Mouse (Mus musculus) heart, embryonic 12.5 days (tissue): ENCODE measurements at regions not wholly inside any gene's neighbourhood (a gene's known extent, or its start where the extent isn't known, plus 50 kb on each side); places are given as distances from the start of the nearest gene placed in this dataset.
A peak's percentile ranks its signal among the peaks of the same experiment; 100 is the strongest.

Experiments
- ATAC-seq: fragments of 200-750 bp; cut with Nextera tagmentation; 2 replicates; pipeline ENCODE4 v1.8.0; 2017; ENCODE audit warnings: moderate TSS enrichment, moderate library complexity; ENCODE audit not compliant: insufficient number of reproducible peaks, low FRiP score
- H3K27ac ChIP-seq: fragments of 300-500 bp; sonication (generic); 2 replicates; pipeline ENCODE4 v1.5.1; 2016; ENCODE audit warnings: mild to moderate bottlenecking, moderate library complexity; ENCODE audit not compliant: poor library complexity, severe bottlenecking
- H3K27me3 ChIP-seq: fragments of 300-500 bp; sonication (generic); replicated peaks from 2 replicates; pipeline ENCODE4 v1.6.1; 2016; ENCODE audit warnings: mild to moderate bottlenecking, moderate library complexity
- H3K36me3 ChIP-seq: fragments of 300-500 bp; sonication (generic); 2 replicates; pipeline ENCODE4 v1.6.1; 2016; ENCODE audit warnings: mild to moderate bottlenecking, moderate library complexity
- H3K4me1 ChIP-seq: fragments of 300-500 bp; sonication (generic); replicated peaks from 2 replicates; pipeline ENCODE4 v1.6.1; 2016; ENCODE audit warnings: mild to moderate bottlenecking
- H3K4me2 ChIP-seq: fragments of 300-500 bp; sonication (generic); 2 replicates; pipeline ENCODE4 v1.6.1; 2016; ENCODE audit warnings: mild to moderate bottlenecking, moderate library complexity
- H3K4me3 ChIP-seq: fragments of 300-500 bp; sonication (generic); 2 replicates; pipeline ENCODE4 v1.5.1; 2016; ENCODE audit warnings: mild to moderate bottlenecking
- H3K9ac ChIP-seq: fragments of 300-500 bp; sonication (generic); 2 replicates; pipeline ENCODE4 v1.6.1; 2016; ENCODE audit warnings: mild to moderate bottlenecking, moderate library complexity
- H3K9me3 ChIP-seq: fragments of 300-500 bp; sonication (generic); replicated peaks from 2 replicates; pipeline ENCODE4 v1.6.1; 2016; ENCODE audit warnings: mild to moderate bottlenecking, moderate library complexity
- WGBS: fragments of 180-500 bp; shearing (Covaris S2); methylation state at CpG from one replicate; pipeline ENCODE4 v1.1.7; 2016; 5-methylcytosine and 5-hydroxymethylcytosine counted together

DNA sequence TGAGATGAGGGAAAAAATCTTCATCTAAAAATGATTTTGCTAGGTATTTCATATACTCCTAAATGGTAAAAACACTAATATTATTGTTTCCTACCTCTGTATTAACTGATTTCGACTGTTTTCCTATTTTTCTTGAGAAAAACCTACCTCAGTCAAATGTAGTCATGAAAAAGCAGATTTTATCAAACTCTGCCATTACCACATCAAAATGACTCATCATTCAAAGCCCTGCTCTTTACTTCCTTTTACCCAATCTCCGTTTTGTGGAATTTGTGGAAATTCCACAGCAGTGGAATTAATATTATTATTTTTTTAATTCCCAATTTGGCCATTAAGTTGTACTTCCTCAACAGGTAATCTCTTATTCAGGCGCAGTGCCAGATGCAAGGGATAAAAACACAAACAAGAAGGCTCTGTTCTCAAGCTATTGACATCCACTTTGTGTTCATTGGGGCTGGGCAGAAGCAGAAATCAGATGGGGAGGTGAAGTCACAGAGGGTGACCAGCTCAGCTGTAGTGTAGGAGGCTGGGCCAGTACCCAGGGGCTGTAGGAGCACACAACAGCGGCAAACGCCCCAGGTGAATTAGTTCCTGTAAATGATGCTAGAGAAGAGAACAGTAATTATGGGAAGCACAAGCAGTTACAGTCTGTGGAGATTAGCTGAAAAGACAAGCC lies 138.2 kb upstream of the Mocs2 start:
- no peaks in the 10 kb centered on the region for H3K27me3 ChIP-seq
- no peak for ATAC-seq
- H3K9ac ChIP-seq: no peak overlapping the region
- H3K4me3 ChIP-seq: no peak overlapping the region
- H3K4me1 ChIP-seq: 0 out of 2 replicates have a peak, but pooled peaks cover 7% of the 10 kb centered on the region
- WGBS: 63% methylated on average over 5 of the region's 5 CpGs
- no peak overlapping the region for H3K4me2 ChIP-seq
- no peak overlapping the region for H3K27ac ChIP-seq
- no peaks in the 10 kb centered on the region for H3K36me3 ChIP-seq
- no peaks in the 10 kb centered on the region for H3K9me3 ChIP-seq

DNA sequence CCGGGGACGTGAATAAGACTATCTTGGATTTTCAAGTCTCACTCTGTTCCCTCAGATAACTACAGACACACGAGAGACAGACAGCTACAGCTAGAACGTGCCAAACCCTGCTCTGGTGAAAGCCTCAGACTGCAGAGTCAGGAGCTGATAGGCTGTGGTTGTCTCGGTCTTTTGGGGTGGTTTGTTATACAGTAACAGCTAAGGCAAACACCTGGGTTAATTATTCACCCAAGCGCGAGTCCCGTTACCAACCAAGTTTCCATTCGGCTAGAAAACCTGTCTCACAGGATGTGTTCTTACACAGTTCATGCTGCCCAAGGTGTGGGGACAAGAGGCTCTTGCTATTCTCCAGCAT lies 137.7 kb upstream of the Mocs2 start:
- H3K27ac ChIP-seq: no peak overlapping the region
- no peak for ATAC-seq

DNA sequence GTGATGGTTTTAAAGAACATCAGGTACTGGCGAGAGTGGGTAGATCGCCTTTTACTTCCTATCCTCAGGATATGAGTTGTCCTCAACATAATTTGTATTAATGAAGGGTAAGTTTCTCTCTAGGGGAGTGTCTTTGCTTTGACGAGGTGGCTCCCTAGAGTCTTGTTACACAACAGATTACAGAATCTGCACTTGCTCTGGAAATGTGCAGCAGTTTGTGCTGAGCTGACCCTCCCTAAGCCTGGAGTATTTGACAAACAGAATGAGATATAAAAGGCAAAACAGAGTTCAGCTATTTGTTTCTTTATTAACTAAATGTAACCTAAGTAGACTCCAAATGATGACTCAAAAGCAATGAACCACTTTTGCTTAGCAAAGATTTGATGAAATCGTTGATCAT lies 136.8 kb upstream of the Mocs2 start:
- no peak overlapping the region for H3K27ac ChIP-seq
- H3K27me3 ChIP-seq: no peaks in the 10 kb centered on the region
- H3K4me2 ChIP-seq: no peak overlapping the region
- H3K4me1 ChIP-seq: 0 out of 2 replicates have a peak, but pooled peaks cover 7% of the 10 kb centered on the region
- H3K9me3 ChIP-seq: no peaks in the 10 kb centered on the region
- no peak overlapping the region for H3K9ac ChIP-seq
- H3K4me3 ChIP-seq: no peak overlapping the region
- H3K36me3 ChIP-seq: no peaks in the 10 kb centered on the region
- 62% methylated on average over 4 of the region's 4 CpGs for WGBS
- no peak for ATAC-seq

More for the DNA sequence above, 137.7 kb upstream of the Mocs2 start:
- Histone ChIP-seq H3K27me3 (no peaks in the 10 kb centered on the region), H3K4me1 (0 out of 2 replicates have a peak, but pooled peaks cover 7% of the 10 kb centered on the region), H3K9me3 (no peaks in the 10 kb centered on the region), H3K36me3 (no peaks in the 10 kb centered on the region), H3K4me3 (no peak overlapping the region), H3K9ac (no peak overlapping the region), H3K4me2 (no peak overlapping the region)
- WGBS: 46% methylated on average over 9 of the region's 9 CpGs

DNA sequence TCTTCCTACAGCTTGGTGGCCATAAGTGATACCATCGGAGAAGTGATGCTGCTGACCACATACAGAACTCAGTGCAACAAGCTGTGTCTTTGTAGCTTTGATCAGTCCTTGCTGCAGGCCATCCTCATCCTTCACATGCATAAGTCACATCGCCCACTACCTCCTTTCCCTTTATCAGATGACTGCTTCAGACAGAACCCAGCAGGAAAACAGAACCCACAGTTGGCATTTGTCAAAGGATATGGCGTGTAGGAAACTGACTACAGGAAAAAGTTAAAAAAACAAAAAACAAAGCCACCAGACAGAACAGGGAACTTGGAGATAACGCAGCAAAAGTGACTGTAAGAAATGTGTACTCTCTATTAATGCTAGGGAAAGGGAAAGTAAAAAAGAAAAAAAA lies 136.1 kb upstream of the Mocs2 start:
- H3K9ac ChIP-seq: no peak overlapping the region
- H3K4me2 ChIP-seq: no peak overlapping the region
- H3K27ac ChIP-seq: peak overlapping the region; percentile 52; the same call in 1 of the 2 replicates
- no peak overlapping the region for H3K4me3 ChIP-seq
- no peaks in the 10 kb centered on the region for H3K36me3 ChIP-seq
- peak; percentile 64; the same call in 1 of the 2 replicates for ATAC-seq
- no peaks in the 10 kb centered on the region for H3K9me3 ChIP-seq
- no peaks in the 10 kb centered on the region for H3K27me3 ChIP-seq
- H3K4me1 ChIP-seq: 0 out of 2 replicates have a peak, but pooled peaks cover 7% of the 10 kb centered on the region
- WGBS: 53% methylated on average over 4 of the region's 4 CpGs

DNA sequence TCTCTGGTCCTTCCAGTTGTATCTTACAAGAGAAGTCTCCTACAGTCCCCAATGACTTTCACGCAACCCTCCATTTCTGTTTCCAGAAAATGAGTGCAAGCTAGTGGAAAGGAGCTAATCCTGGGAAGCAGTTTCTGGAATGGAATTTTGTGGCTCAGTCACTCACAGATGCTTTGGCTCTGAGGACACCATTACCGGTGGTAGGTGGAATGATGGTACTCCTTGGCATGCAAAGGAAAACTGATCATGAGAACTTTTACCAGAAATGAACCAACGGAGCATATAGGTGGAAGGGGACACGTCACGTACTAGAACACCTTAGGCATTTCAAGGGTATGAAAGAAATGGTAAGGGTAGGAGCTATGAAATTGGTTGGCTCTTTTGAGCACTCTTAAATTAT lies 135.1 kb upstream of the Mocs2 start:
- H3K36me3 ChIP-seq: no peaks in the 10 kb centered on the region
- 0 out of 2 replicates have a peak, but pooled peaks cover 7% of the 10 kb centered on the region for H3K4me1 ChIP-seq
- no peak overlapping the region for H3K4me2 ChIP-seq
- H3K27ac ChIP-seq: no peak overlapping the region
- no peaks in the 10 kb centered on the region for H3K9me3 ChIP-seq
- no peaks in the 10 kb centered on the region for H3K27me3 ChIP-seq
- no peak overlapping the region for H3K9ac ChIP-seq
- no peak for ATAC-seq
- no peak overlapping the region for H3K4me3 ChIP-seq
- 84% methylated on average over 5 of the region's 5 CpGs for WGBS

DNA sequence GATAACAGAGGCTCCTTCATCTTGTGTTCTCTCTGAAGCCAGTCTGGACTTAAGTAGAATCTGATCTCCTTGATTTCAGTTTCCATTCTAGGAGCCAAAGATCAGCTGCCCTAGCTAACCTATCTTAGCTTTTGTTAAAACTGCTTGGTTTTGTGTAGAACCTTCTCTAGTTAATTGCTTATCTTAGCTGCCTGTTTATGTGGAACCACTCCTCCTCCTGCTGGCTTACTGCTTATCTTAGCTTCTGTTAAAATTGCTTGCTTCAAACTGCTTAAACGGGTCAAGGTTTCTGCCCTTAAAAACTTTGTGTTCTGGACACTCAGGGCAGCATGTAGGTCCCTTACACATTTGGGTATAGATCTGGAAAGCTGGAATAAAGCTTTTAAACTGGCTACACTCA lies 133.7 kb upstream of the Mocs2 start:
- ATAC-seq: no peak
- no peak overlapping the region for H3K27ac ChIP-seq
- 29% methylated on average over 1 of the region's 1 CpGs for WGBS

DNA sequence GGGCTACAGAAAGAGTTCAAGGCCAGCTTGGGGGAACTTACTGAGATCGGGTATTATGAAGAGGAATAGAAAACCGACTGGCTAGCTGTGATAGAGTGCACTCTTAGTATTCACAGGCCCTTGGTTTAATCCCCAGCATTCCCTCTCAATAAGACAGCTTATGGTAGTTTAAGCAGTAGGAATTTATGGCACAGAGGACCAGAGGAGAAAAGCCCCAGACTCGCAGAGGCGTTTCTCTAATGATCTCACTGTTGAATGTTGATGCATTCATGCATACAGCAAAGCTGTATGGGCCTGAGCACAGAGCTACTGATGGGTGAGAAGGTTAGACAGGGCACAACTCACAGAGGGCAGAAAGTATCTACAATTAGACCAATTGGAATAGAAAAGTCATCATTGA lies 132.7 kb upstream of the Mocs2 start:
- Histone ChIP-seq H3K4me3 (no peak overlapping the region), H3K4me1 (0 out of 2 replicates have a peak, but pooled peaks cover 3% of the 10 kb centered on the region), H3K27me3 (no peaks in the 10 kb centered on the region), H3K9ac (no peak overlapping the region), H3K36me3 (no peaks in the 10 kb centered on the region), H3K4me2 (no peak overlapping the region), H3K9me3 (no peaks in the 10 kb centered on the region), H3K27ac (no peak overlapping the region)
- WGBS: 71% methylated on average over 4 of the region's 4 CpGs
- ATAC-seq: no peak

More for the DNA sequence above, 133.7 kb upstream of the Mocs2 start:
- Histone ChIP-seq H3K9ac (no peak overlapping the region), H3K36me3 (no peaks in the 10 kb centered on the region), H3K4me3 (no peak overlapping the region), H3K4me1 (0 out of 2 replicates have a peak, but pooled peaks cover 7% of the 10 kb centered on the region), H3K4me2 (no peak overlapping the region), H3K9me3 (no peaks in the 10 kb centered on the region), H3K27me3 (no peaks in the 10 kb centered on the region)

DNA sequence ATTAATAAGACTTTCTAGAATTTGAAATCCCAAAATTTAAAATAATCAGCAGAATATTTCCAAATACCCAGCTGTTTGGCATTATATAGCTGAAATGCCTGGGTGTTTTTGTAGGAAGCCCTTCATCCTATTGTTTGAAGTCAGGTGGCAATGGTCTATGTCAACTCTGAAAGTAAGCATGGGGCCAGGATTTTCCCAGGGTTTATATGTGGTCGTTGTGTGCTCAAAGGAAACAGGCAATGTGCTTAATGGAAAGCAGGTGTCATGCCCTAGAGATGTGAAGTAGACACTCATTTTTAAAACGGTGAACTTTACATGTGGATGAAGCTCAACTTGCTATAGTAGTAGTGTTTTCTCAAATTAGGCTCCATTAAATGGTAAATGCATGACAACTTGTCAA lies 105.4 kb upstream of the Mocs2 start:
- H3K9me3 ChIP-seq: peaks cover 3% of the 10 kb centered on the region; the same call in 1 of the 2 replicates
- H3K9ac ChIP-seq: no peak overlapping the region
- no peaks in the 10 kb centered on the region for H3K27me3 ChIP-seq
- H3K4me2 ChIP-seq: no peak overlapping the region
- WGBS: 60% methylated on average over 2 of the region's 2 CpGs
- no peak overlapping the region for H3K4me3 ChIP-seq
- no peaks in the 10 kb centered on the region for H3K36me3 ChIP-seq
- no peaks in the 10 kb centered on the region for H3K4me1 ChIP-seq
- H3K27ac ChIP-seq: no peak overlapping the region
- ATAC-seq: no peak

DNA sequence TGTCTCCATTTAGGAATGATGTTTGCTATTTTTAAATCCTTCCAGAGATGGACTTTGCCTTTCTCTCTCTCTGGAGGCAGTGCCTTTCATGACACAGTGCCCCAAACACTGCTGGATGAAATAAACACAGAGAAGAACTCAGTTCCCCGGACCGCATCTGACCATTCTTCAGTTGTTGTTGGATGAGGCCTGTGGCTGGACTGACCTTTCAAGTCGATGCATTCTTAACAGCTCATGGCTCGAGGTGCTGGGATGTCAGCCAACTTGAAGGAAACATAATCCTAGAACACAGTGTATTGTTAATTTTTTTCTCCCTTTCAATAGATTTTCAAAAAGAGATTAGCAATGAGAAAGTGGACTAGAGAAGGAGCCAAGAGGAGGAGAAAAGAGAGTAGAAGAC lies 98.3 kb upstream of the Mocs2 start:
- no peak for ATAC-seq
- Histone ChIP-seq H3K36me3 (no peaks in the 10 kb centered on the region), H3K9ac (no peak overlapping the region), H3K4me2 (no peak overlapping the region), H3K9me3 (no peaks in the 10 kb centered on the region), H3K4me1 (no peaks in the 10 kb centered on the region), H3K27me3 (no peaks in the 10 kb centered on the region), H3K4me3 (no peak overlapping the region), H3K27ac (no peak overlapping the region)
- 85% methylated on average over 4 of the region's 4 CpGs for WGBS

DNA sequence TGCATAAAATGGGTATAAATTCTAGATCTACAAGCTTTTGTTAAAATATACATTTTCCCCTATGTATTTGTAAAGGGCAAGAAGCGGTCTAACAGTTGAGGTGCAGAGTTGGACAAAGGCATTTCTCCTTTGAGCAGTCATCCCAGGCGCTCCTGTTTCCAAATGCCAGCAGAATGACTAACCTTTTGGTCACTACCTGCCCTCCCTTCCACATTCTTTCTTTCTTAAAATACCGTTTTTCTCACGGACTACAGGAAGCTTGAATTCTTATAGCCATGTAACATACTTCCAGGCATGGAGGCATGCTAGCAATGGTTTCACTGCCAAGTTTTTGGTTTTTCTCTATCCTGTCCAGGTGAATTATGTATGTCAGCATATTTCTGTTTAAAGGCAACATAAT lies 91.2 kb upstream of the Mocs2 start:
- no peak overlapping the region for H3K27ac ChIP-seq
- H3K27me3 ChIP-seq: no peaks in the 10 kb centered on the region
- WGBS: 67% methylated on average over 4 of the region's 4 CpGs
- H3K4me2 ChIP-seq: no peak overlapping the region
- H3K4me3 ChIP-seq: no peak overlapping the region
- no peak overlapping the region for H3K9ac ChIP-seq
- no peaks in the 10 kb centered on the region for H3K36me3 ChIP-seq
- H3K4me1 ChIP-seq: no peaks in the 10 kb centered on the region
- ATAC-seq: no peak
- no peaks in the 10 kb centered on the region for H3K9me3 ChIP-seq

DNA sequence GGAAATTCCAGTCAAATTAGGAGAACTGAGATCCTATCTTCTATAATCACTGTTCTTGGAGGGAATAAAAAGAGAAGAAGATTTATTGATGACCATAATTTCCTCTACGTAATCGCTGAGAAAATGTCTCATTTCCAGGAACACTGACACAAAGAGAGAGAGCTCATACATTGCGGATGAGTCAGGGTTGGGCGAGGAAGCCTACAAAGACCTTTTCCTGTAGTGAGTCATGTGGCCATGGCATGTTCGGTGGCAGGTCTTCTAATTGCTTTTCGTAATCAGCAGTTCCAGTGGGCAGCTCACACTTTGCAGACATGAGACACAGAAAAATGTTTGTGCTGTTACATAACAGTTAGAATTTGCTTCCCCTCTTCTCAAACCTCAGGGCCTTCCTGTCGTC lies 83.0 kb upstream of the Mocs2 start:
- H3K27ac ChIP-seq: no peak overlapping the region
- 75% methylated on average over 7 of the region's 7 CpGs for WGBS

DNA sequence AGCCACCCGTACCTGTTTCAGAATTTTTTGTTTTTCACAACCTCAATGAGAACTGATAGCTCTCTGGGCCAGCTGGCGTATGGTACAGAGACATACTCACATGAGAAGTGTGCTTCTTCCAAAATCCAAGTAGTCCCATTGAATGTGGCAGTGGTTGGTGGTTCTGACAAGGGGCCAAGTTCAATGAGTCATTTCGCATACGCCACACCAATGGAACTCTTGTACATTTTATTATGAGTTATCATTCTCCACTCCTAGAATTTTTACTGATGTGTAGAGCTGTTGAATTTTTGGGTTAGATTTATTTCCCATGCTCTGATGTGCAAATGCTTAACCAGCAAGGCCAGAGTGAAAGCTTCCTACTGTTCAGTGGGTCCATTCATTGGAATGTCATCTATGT lies 82.0 kb upstream of the Mocs2 start:
- Histone ChIP-seq H3K4me2 (no peak overlapping the region), H3K9me3 (no peaks in the 10 kb centered on the region), H3K36me3 (no peaks in the 10 kb centered on the region), H3K4me1 (no peaks in the 10 kb centered on the region), H3K27me3 (no peaks in the 10 kb centered on the region), H3K4me3 (no peak overlapping the region), H3K9ac (no peak overlapping the region), H3K27ac (no peak overlapping the region)
- WGBS: 89% methylated on average over 4 of the region's 4 CpGs
- no peak for ATAC-seq

More for the DNA sequence above, 83.0 kb upstream of the Mocs2 start:
- Histone ChIP-seq H3K4me1 (no peaks in the 10 kb centered on the region), H3K36me3 (no peaks in the 10 kb centered on the region), H3K4me3 (no peak overlapping the region), H3K9me3 (no peaks in the 10 kb centered on the region), H3K9ac (no peak overlapping the region), H3K4me2 (no peak overlapping the region), H3K27me3 (no peaks in the 10 kb centered on the region)
- no peak for ATAC-seq
